Mouse (Mus musculus) limb, embryonic 15.5 days (tissue): Measurements from ENCODE around the gene Sypl. TPM values are rescaled to one million over a fixed set of nuclear protein-coding genes. Genes with fewer than 3 reads are reported as not detected.

Experiments
- ATAC-seq: fragments of 200-750 bp; cut with Nextera tagmentation; 2 replicates; pipeline ENCODE4 v1.8.0; 2017; ENCODE audit warnings: low read depth, moderate TSS enrichment; ENCODE audit not compliant: insufficient number of reproducible peaks, low FRiP score, low TSS enrichment
- H3K27ac ChIP-seq: fragments of 300-500 bp; sonication (generic); 2 replicates; pipeline ENCODE4 v1.5.1; 2015; ENCODE audit warnings: moderate library complexity, mild to moderate bottlenecking, inconsistent platforms
- H3K27me3 ChIP-seq: fragments of 300-500 bp; sonication (generic); 2 replicates; pipeline ENCODE4 v1.6.1; 2015; ENCODE audit warnings: inconsistent platforms
- H3K36me3 ChIP-seq: fragments of 300-500 bp; sonication (generic); 2 replicates; pipeline ENCODE4 v1.6.1; 2015; ENCODE audit warnings: inconsistent platforms
- H3K4me1 ChIP-seq: fragments of 300-500 bp; sonication (generic); 2 replicates; pipeline ENCODE4 v1.6.1; 2015; ENCODE audit warnings: inconsistent platforms
- H3K4me2 ChIP-seq: fragments of 300-500 bp; sonication (generic); 2 replicates; pipeline ENCODE4 v1.6.1; 2015; ENCODE audit warnings: mild to moderate bottlenecking, inconsistent platforms
- H3K4me3 ChIP-seq: fragments of 300-500 bp; sonication (generic); 2 replicates; pipeline ENCODE4 v1.5.1; 2015; ENCODE audit warnings: mild to moderate bottlenecking, inconsistent platforms
- H3K9ac ChIP-seq: fragments of 300-500 bp; sonication (generic); 2 replicates; pipeline ENCODE4 v1.6.1; 2015; ENCODE audit warnings: inconsistent platforms
- H3K9me3 ChIP-seq: fragments of 300-500 bp; sonication (generic); 2 replicates; pipeline ENCODE4 v1.6.1; 2016; ENCODE audit warnings: inconsistent platforms
- WGBS: fragments of 180-500 bp; shearing (Covaris S2); methylation state at CpG from one replicate; pipeline ENCODE4 v1.1.7; 2015; 5-methylcytosine and 5-hydroxymethylcytosine counted together
- polyA plus RNA-seq: library from polyadenylated mRNA; unstranded; fragments of >200 nt; fragmentation: Nextera tagmentation; extraction: Ambion mirVana; gene quantifications from 2 replicates; pipeline ENCODE4 v1.2.1, GENCODE M21; 2015

Gene Sypl
- polyA plus RNA-seq, 1 experiment from 2014 or later = 105 TPM

GRCm38 (mm10) chr12:32924245-32924644 is 29.4 kb upstream of the Sypl start:
- H3K27ac ChIP-seq = no peak overlapping the region
- H3K9ac ChIP-seq = no peak overlapping the region
- no peaks in the 10 kb centered on the region for H3K36me3 ChIP-seq
- no peak overlapping the region for H3K4me3 ChIP-seq
- no peaks in the 10 kb centered on the region for H3K27me3 ChIP-seq
- WGBS = 42% methylated on average over 3 of the region's 3 CpGs
- no peak overlapping the region for H3K4me2 ChIP-seq
- no peak for ATAC-seq
- H3K9me3 ChIP-seq = no peaks in the 10 kb centered on the region
- H3K4me1 ChIP-seq = peaks cover 8% of the 10 kb centered on the region

- H3K4me3 ChIP-seq = no peak overlapping the region
- no peaks in the 10 kb centered on the region for H3K9me3 ChIP-seq
- peak; percentile 66; the same call in 1 of the 2 replicates for ATAC-seq
- no peak overlapping the region for H3K9ac ChIP-seq
- no peaks in the 10 kb centered on the region for H3K36me3 ChIP-seq
- no peak overlapping the region for H3K4me2 ChIP-seq
- no peaks in the 10 kb centered on the region for H3K27me3 ChIP-seq
- H3K4me1 ChIP-seq = peaks cover 8% of the 10 kb centered on the region
- H3K27ac ChIP-seq = peak overlapping the region; percentile 55
- 38% methylated on average over 18 of the region's 18 CpGs for WGBS
These were observed 27.1 kb upstream of the Sypl start for GRCm38 (mm10) chr12:32926331-32927172.

DNA sequence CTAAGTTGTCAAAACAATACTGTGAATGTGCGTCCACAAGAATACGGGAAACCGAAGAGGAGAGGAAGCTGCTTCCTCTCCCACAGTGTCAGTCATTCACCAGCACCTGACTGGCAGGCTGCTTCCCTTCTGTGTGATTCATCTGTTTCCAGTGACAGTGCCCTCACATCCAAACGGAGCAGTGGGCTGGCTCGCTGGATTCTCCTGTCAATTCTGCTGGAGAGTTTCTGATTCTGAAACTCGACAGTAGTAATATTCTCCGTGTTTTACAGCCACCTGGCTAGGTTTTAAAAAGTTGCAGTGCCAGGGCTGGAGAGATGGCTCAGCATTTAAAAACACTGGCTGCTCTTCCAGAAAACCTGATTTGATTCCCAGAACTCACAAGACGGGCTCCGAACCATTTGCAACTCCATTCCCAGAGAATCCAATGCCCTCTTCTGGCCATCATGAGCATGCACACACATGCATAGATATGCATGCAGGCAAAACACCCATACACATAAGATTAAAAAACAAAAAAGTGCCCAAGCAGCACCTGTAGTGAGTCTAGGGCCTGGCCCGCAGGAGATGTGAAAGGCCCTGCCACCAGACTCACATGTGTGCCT is 26.4 kb upstream of the Sypl start:
- Histone ChIP-seq H3K9ac (no peak overlapping the region), H3K4me2 (no peak overlapping the region), H3K9me3 (no peaks in the 10 kb centered on the region), H3K4me1 (peaks cover 8% of the 10 kb centered on the region), H3K27me3 (no peaks in the 10 kb centered on the region), H3K36me3 (no peaks in the 10 kb centered on the region), H3K4me3 (no peak overlapping the region), H3K27ac (no peak overlapping the region)
- 77% methylated on average over 10 of the region's 10 CpGs for WGBS
- no peak for ATAC-seq

DNA sequence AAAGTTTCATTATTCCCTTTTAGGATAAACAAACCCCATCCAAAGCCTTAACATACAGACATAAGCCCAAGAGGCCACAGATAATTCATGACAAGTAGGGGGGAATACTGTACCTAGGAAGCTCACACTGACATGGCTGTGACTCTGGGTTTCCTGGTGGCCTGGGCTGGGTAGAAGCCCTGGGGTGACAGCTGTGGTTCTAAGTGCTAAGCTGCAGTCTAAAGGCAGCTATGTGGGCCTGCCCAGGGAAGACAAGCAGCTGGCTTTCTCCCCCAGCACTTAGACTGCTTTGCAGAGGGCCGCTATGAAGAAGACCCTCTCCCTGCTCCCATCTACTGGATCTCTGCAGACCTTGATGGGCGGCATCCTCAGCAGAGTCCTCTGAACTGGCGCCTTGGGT is 25.5 kb upstream of the Sypl start:
- Histone ChIP-seq H3K4me2 (no peak overlapping the region), H3K27me3 (no peaks in the 10 kb centered on the region), H3K4me1 (peaks cover 8% of the 10 kb centered on the region), H3K36me3 (no peaks in the 10 kb centered on the region), H3K4me3 (no peak overlapping the region), H3K27ac (no peak overlapping the region), H3K9me3 (no peaks in the 10 kb centered on the region), H3K9ac (no peak overlapping the region)
- ATAC-seq = no peak
- 62% methylated on average over 3 of the region's 3 CpGs for WGBS

GRCm38 (mm10) chr12:32929831-32930513 is 23.7 kb upstream of the Sypl start:
- 79% methylated on average over 11 of the region's 11 CpGs for WGBS
- no peak overlapping the region for H3K27ac ChIP-seq
- H3K9ac ChIP-seq = no peak overlapping the region
- ATAC-seq = no peak
- no peaks in the 10 kb centered on the region for H3K36me3 ChIP-seq
- no peaks in the 10 kb centered on the region for H3K27me3 ChIP-seq
- H3K4me3 ChIP-seq = no peak overlapping the region
- peaks cover 8% of the 10 kb centered on the region for H3K4me1 ChIP-seq
- no peak overlapping the region for H3K4me2 ChIP-seq
- no peaks in the 10 kb centered on the region for H3K9me3 ChIP-seq

GRCm38 (mm10) chr12:32930566-32930965 is 23.1 kb upstream of the Sypl start:
- Histone ChIP-seq H3K36me3 (no peaks in the 10 kb centered on the region), H3K4me3 (no peak overlapping the region), H3K27ac (no peak overlapping the region), H3K27me3 (no peaks in the 10 kb centered on the region), H3K4me2 (no peak overlapping the region), H3K9ac (no peak overlapping the region), H3K4me1 (peaks cover 8% of the 10 kb centered on the region), H3K9me3 (no peaks in the 10 kb centered on the region)
- 75% methylated on average over 7 of the region's 7 CpGs for WGBS
- ATAC-seq = no peak

DNA sequence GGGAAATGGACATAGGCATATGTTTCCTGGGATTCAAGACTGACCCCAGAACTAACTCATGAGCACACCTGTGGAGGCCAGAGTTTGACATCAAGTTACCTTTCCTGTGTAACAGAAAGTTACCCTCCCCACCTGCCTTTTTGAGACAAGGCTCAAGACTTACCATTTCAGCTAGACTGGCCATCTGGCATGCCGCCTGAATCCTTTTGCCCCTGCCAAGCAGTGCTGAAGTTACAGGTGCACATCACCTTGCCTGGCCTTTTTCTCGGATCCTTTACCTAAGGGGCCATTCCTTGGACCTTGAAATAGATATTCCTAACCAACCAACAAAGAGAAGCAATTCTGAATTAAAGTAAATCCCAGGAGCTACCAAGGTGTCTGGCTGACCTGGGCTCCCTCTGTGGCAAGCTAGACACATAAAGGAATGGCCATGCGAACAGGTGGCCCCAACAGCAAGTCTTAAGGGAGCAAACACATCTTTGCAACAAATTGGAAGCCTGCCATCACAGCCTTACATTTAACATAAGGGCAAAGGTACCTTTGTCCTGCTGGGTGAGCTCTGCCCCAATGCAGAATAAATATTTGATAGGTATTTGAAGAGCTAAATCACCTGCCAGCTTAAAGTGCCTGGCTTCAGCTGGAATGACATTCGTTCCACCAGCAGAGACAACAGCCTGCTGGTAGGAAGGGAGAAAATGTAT is 17.3 kb upstream of the Sypl start:
- Histone ChIP-seq H3K4me1 (no peaks in the 10 kb centered on the region), H3K4me3 (no peak overlapping the region), H3K9ac (no peak overlapping the region), H3K9me3 (no peaks in the 10 kb centered on the region), H3K4me2 (no peak overlapping the region), H3K27me3 (no peaks in the 10 kb centered on the region), H3K36me3 (no peaks in the 10 kb centered on the region), H3K27ac (no peak overlapping the region)
- WGBS = 72% methylated on average over 4 of the region's 4 CpGs
- ATAC-seq = no peak

GRCm38 (mm10) chr12:32941141-32941540 is 12.6 kb upstream of the Sypl start:
- Histone ChIP-seq H3K4me1 (no peaks in the 10 kb centered on the region), H3K9me3 (no peaks in the 10 kb centered on the region), H3K9ac (no peak overlapping the region), H3K4me2 (no peak overlapping the region), H3K4me3 (no peak overlapping the region), H3K27me3 (no peaks in the 10 kb centered on the region), H3K27ac (no peak overlapping the region), H3K36me3 (no peaks in the 10 kb centered on the region)
- WGBS = 89% methylated on average over 4 of the region's 4 CpGs
- no peak for ATAC-seq

DNA sequence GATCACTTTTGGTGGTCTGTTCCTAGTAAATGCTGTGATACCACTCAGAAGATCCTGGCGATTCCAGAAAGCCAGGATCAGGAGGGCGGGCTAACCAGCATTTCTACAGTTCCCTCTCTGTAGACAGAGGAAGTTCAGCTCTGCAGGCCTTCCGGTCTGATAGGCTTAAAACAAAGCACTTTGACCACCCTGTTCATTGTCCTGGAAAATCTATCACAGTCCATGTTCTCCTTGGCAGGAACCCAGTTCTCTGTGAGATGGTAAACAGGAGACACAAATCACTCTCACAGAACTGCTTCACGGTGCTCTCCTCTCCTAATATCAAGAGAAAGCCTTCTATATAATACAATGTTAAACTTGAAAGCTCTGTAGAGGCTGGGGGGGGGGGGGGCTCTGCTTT is 10.3 kb upstream of the Sypl start:
- Histone ChIP-seq H3K27me3 (no peaks in the 10 kb centered on the region), H3K27ac (no peak overlapping the region), H3K4me3 (no peak overlapping the region), H3K4me2 (no peak overlapping the region), H3K9ac (no peak overlapping the region), H3K9me3 (no peaks in the 10 kb centered on the region), H3K36me3 (no peaks in the 10 kb centered on the region), H3K4me1 (no peaks in the 10 kb centered on the region)
- no peak for ATAC-seq
- 71% methylated on average over 4 of the region's 4 CpGs for WGBS

DNA sequence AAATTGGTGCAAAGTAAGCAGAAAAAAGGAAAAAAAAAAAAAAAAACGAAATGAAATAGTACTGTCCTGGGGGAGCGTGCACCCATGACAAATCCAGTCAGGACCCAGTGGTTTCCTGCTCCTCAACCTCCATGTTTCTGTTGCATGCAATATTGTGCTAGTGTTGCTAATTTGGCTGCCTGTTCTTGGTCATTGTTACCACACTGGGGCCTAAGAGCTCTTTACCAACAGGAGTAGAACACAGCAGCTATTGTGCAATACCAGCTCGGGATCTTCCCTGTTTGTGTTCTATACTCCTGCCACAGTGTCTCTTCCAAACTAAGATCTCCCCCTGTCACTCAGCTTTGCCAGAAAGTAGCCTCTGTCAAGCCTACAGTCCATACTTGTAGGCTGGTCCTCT is 9.7 kb upstream of the Sypl start:
- no peak overlapping the region for H3K4me3 ChIP-seq
- no peaks in the 10 kb centered on the region for H3K4me1 ChIP-seq
- WGBS = 73% methylated on average over 3 of the region's 3 CpGs
- ATAC-seq = no peak
- no peaks in the 10 kb centered on the region for H3K9me3 ChIP-seq
- H3K27ac ChIP-seq = no peak overlapping the region
- no peaks in the 10 kb centered on the region for H3K36me3 ChIP-seq
- no peak overlapping the region for H3K9ac ChIP-seq
- H3K27me3 ChIP-seq = no peaks in the 10 kb centered on the region
- H3K4me2 ChIP-seq = no peak overlapping the region

- no peak for ATAC-seq
- H3K27ac ChIP-seq = no peak overlapping the region
- H3K36me3 ChIP-seq = no peaks in the 10 kb centered on the region
- H3K4me2 ChIP-seq = no peak overlapping the region
- H3K4me3 ChIP-seq = no peak overlapping the region
- no peaks in the 10 kb centered on the region for H3K27me3 ChIP-seq
- WGBS = 55% methylated on average over 8 of the region's 8 CpGs
- H3K9me3 ChIP-seq = no peaks in the 10 kb centered on the region
- H3K9ac ChIP-seq = no peak overlapping the region
- H3K4me1 ChIP-seq = no peaks in the 10 kb centered on the region
These were observed 8.7 kb upstream of the Sypl start for GRCm38 (mm10) chr12:32944884-32945454.
